Mouse (Mus musculus): ENCODE data around the gene P4ha3. TPM values are rescaled to one million over a fixed set of nuclear protein-coding genes. Genes with fewer than 3 reads are reported as not detected.

Gene P4ha3
- polyA plus RNA-seq, 1 experiment: 1.2 TPM

DNA sequence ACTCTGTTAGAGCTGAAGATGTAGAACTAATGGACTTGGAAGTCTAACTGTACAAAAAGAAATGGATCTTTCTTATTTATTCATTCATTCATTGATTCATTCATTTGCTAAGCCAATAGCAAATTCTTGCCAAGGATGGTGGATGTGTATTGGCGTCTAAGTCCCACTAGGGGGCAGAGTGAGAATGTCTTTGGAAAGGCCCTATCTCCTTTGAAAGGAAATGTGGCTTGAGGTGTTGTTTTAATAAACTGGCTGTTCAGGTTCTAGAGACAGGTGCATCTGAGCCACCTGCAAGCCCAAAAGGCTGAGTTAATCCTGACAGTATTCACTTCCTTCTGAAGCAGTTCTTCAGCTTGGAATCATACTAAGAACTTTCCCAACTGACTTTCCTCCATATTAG is 5.5 kb upstream of the P4ha3 start:
- no peak overlapping the region for H3K4me3 ChIP-seq (ENCODE audit: low read depth, low read length)
- TF ChIP-seq POLR2A (IDR thresholded peaks at IDR 0.05; ENCODE audit: insufficient read depth, low read length) (no peak), EP300 (IDR thresholded peaks at IDR 0.05; ENCODE audit: insufficient read depth, low read depth, low read length) (no peak), CTCF (IDR thresholded peaks at IDR 0.05; ENCODE audit: low read depth, low read length) (no peak)
- no peaks in the 10 kb centered on the region for H3K9me3 ChIP-seq (replicated peaks; ENCODE audit: control insufficient read depth, insufficient read depth, low read length, poor library complexity, severe bottlenecking)
- no peaks in the 10 kb centered on the region for H3K36me3 ChIP-seq (ENCODE audit: control insufficient read depth, insufficient read depth, low read length, poor library complexity, severe bottlenecking)
- H3K27ac ChIP-seq (ENCODE audit: insufficient read depth, low read length): no peak overlapping the region
- H3K9ac ChIP-seq (ENCODE audit: low read depth, poor library complexity, severe bottlenecking): no peak overlapping the region
- H3K4me1 ChIP-seq (ENCODE audit: control insufficient read depth, insufficient read depth, low read length): no peaks in the 10 kb centered on the region
- H3K27me3 ChIP-seq (ENCODE audit: control insufficient read depth, insufficient read depth, low read length, poor library complexity, severe bottlenecking): no peaks in the 10 kb centered on the region

DNA sequence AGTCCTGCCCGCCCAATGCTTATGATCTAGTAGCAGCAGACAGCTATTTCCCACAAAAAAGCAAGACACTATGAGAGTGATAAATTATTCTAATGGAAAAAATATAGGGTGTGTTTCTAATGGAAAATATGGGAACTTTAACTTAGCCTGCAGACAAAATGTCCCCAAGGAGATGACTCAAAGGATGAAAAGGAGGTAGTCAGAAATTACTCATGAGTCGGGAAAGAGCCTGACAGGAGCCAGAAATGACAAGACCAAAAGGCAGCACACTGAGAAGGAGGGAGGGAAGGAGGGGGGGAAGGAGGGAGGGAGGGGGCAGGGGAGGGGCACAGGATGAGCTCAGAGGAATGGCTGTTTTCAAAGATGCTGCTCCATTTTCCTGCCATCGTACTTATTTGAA is 3.7 kb upstream of the P4ha3 start:
- no peaks in the 10 kb centered on the region for H3K4me1 ChIP-seq (ENCODE audit: control insufficient read depth, insufficient read depth, low read length)
- TF ChIP-seq EP300 (IDR thresholded peaks at IDR 0.05; ENCODE audit: insufficient read depth, low read depth, low read length): no peak
- TF ChIP-seq CTCF (IDR thresholded peaks at IDR 0.05; ENCODE audit: low read depth, low read length): no peak
- H3K27me3 ChIP-seq (ENCODE audit: control insufficient read depth, insufficient read depth, low read length, poor library complexity, severe bottlenecking): no peaks in the 10 kb centered on the region
- no peak overlapping the region for H3K4me3 ChIP-seq (ENCODE audit: low read depth, low read length)
- no peaks in the 10 kb centered on the region for H3K36me3 ChIP-seq (ENCODE audit: control insufficient read depth, insufficient read depth, low read length, poor library complexity, severe bottlenecking)
- no peak overlapping the region for H3K9ac ChIP-seq (ENCODE audit: low read depth, poor library complexity, severe bottlenecking)
- H3K9me3 ChIP-seq (replicated peaks; ENCODE audit: control insufficient read depth, insufficient read depth, low read length, poor library complexity, severe bottlenecking): no peaks in the 10 kb centered on the region
- no peak overlapping the region for H3K27ac ChIP-seq (ENCODE audit: insufficient read depth, low read length)

DNA sequence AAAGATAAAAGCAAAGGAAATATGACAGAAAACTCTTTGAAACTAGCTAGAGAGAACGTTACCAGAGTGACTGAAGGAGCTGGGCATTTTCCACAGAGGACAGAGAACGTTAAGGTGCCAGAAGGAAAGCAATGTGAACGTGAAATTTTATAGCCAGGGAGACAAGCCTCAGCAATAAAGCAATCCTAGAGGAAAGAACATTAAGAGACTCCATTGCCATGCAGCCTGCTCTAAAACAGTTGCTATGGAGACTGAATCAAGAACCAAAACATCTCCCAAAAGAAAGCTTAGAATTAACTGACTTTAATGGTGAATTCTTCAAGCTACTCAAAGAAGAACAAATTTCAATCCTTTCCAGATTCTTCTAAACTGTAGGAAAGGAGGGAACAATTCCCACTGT is 2.0 kb upstream of the P4ha3 start:
- no peak overlapping the region for H3K27ac ChIP-seq (ENCODE audit: insufficient read depth, low read length)
- H3K36me3 ChIP-seq (ENCODE audit: control insufficient read depth, insufficient read depth, low read length, poor library complexity, severe bottlenecking): no peaks in the 10 kb centered on the region
- TF ChIP-seq POLR2A (IDR thresholded peaks at IDR 0.05; ENCODE audit: insufficient read depth, low read length) (no peak), CTCF (IDR thresholded peaks at IDR 0.05; ENCODE audit: low read depth, low read length) (no peak), EP300 (IDR thresholded peaks at IDR 0.05; ENCODE audit: insufficient read depth, low read depth, low read length) (no peak)
- no peaks in the 10 kb centered on the region for H3K9me3 ChIP-seq (replicated peaks; ENCODE audit: control insufficient read depth, insufficient read depth, low read length, poor library complexity, severe bottlenecking)
- H3K27me3 ChIP-seq (ENCODE audit: control insufficient read depth, insufficient read depth, low read length, poor library complexity, severe bottlenecking): no peaks in the 10 kb centered on the region
- H3K4me3 ChIP-seq (ENCODE audit: low read depth, low read length): no peak overlapping the region
- no peak overlapping the region for H3K9ac ChIP-seq (ENCODE audit: low read depth, poor library complexity, severe bottlenecking)
- H3K4me1 ChIP-seq (ENCODE audit: control insufficient read depth, insufficient read depth, low read length): no peaks in the 10 kb centered on the region

DNA sequence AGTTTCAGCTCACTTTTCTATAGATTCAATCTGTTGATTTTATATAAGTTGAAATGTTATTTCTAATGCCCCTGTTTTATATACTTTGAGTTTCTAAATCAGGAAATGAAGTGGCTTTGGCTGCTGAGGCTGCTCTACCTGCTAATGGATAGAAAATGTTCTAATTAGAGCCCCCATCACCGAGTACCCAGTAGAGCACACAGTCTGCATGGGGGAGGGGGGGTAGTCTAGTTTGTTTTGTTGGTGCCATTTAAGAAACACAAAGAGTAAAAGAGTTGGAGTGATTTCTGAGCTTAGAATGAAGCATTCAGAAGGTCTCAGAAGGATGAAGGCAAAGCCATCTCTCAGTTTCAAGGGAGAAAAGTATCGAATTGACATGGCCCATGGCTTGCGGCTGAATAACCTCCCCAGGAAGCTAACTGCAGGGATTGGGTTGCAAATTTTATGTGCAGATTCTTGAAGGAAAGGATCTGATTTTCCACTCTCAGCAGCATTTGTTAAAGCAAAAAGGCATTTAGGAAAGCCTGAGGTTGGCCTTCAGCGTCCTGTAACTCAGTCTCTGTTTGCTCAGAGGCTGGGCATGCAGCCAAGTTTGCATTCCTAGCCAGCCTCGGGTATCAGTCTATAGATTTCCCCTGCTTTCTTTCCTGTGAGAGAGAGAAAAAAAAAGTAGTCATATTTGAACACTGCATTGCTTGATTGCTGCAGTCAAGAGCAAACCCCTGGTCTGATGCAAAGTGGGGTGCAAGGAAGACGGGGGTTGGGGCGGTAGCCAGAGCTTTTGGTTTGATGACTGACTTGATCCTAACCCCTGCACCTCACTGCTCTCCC is 2.6 kb downstream of the P4ha3 start:
- Histone ChIP-seq H3K27ac (ENCODE audit: insufficient read depth, low read length) (no peak overlapping the region), H3K9ac (ENCODE audit: low read depth, poor library complexity, severe bottlenecking) (no peak overlapping the region), H3K36me3 (ENCODE audit: control insufficient read depth, insufficient read depth, low read length, poor library complexity, severe bottlenecking) (no peaks in the 10 kb centered on the region), H3K9me3 (replicated peaks; ENCODE audit: control insufficient read depth, insufficient read depth, low read length, poor library complexity, severe bottlenecking) (no peaks in the 10 kb centered on the region), H3K4me3 (ENCODE audit: low read depth, low read length) (no peak overlapping the region), H3K4me1 (ENCODE audit: control insufficient read depth, insufficient read depth, low read length) (no peaks in the 10 kb centered on the region), H3K27me3 (ENCODE audit: control insufficient read depth, insufficient read depth, low read length, poor library complexity, severe bottlenecking) (no peaks in the 10 kb centered on the region)
- TF ChIP-seq CTCF (IDR thresholded peaks at IDR 0.05; ENCODE audit: low read depth, low read length) (no peak), EP300 (IDR thresholded peaks at IDR 0.05; ENCODE audit: insufficient read depth, low read depth, low read length) (no peak), POLR2A (IDR thresholded peaks at IDR 0.05; ENCODE audit: insufficient read depth, low read length) (no peak)

DNA sequence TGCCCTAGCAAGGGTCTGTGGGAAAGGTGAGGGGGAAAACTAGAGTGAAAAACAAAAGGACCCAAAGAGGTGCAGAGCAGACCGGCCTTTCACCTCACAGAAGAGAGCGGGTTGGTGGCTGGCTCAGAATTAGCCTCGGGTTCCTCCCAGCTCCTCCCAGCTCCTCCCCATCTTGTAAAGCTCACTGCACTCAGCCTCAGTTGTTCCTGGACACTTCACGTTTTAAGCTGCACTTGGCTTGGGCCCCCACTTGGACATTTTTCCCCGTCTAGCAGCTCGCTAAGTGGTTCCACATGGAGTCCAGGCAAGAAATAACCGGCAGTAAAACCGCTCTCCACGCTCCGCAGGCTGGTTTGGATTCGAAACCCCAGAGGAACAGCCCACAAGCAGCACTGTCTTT is 3.3 kb downstream of the P4ha3 start:
- no peaks in the 10 kb centered on the region for H3K27me3 ChIP-seq (ENCODE audit: control insufficient read depth, insufficient read depth, low read length, poor library complexity, severe bottlenecking)

DNA sequence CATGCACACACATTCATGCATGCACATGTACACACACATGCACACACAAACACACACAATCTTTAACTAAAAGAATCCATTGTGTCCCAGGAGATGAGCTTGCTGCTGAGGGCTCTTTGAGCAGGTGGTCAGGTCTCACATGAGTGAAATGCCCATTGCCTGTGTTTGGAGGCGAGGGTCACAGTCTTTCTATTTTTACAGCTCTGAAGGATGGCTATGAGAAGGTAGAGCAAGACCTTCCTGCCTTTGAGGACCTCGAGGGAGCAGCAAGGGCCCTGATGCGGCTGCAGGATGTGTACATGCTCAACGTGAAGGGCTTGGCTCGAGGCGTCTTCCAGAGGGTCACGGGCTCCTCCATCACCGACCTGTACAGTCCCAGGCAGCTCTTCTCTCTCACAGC is 8.2 kb downstream of the P4ha3 start:
- H3K36me3 ChIP-seq (ENCODE audit: control insufficient read depth, insufficient read depth, low read length, poor library complexity, severe bottlenecking): no peaks in the 10 kb centered on the region
- no peak overlapping the region for H3K9ac ChIP-seq (ENCODE audit: low read depth, poor library complexity, severe bottlenecking)
- H3K27me3 ChIP-seq (ENCODE audit: control insufficient read depth, insufficient read depth, low read length, poor library complexity, severe bottlenecking): no peaks in the 10 kb centered on the region
- H3K27ac ChIP-seq (ENCODE audit: insufficient read depth, low read length): no peak overlapping the region
- TF ChIP-seq CTCF (IDR thresholded peaks at IDR 0.05; ENCODE audit: low read depth, low read length) (no peak), POLR2A (IDR thresholded peaks at IDR 0.05; ENCODE audit: insufficient read depth, low read length) (no peak), EP300 (IDR thresholded peaks at IDR 0.05; ENCODE audit: insufficient read depth, low read depth, low read length) (no peak)
- H3K4me3 ChIP-seq (ENCODE audit: low read depth, low read length): no peak overlapping the region
- no peaks in the 10 kb centered on the region for H3K9me3 ChIP-seq (replicated peaks; ENCODE audit: control insufficient read depth, insufficient read depth, low read length, poor library complexity, severe bottlenecking)
- H3K4me1 ChIP-seq (ENCODE audit: control insufficient read depth, insufficient read depth, low read length): no peaks in the 10 kb centered on the region

More for the DNA sequence above, 3.3 kb downstream of the P4ha3 start:
- no peaks in the 10 kb centered on the region for H3K36me3 ChIP-seq (ENCODE audit: control insufficient read depth, insufficient read depth, low read length, poor library complexity, severe bottlenecking)
- peak overlapping the region; percentile 7; the same call in 1 of the 2 replicates for H3K4me3 ChIP-seq (ENCODE audit: low read depth, low read length)
- no peak overlapping the region for H3K27ac ChIP-seq (ENCODE audit: insufficient read depth, low read length)
- TF ChIP-seq CTCF (IDR thresholded peaks at IDR 0.05; ENCODE audit: low read depth, low read length) (no peak), EP300 (IDR thresholded peaks at IDR 0.05; ENCODE audit: insufficient read depth, low read depth, low read length) (no peak), POLR2A (IDR thresholded peaks at IDR 0.05; ENCODE audit: insufficient read depth, low read length) (no peak)
- H3K9ac ChIP-seq (ENCODE audit: low read depth, poor library complexity, severe bottlenecking): no peak overlapping the region
- no peaks in the 10 kb centered on the region for H3K9me3 ChIP-seq (replicated peaks; ENCODE audit: control insufficient read depth, insufficient read depth, low read length, poor library complexity, severe bottlenecking)
- H3K4me1 ChIP-seq (ENCODE audit: control insufficient read depth, insufficient read depth, low read length): no peaks in the 10 kb centered on the region

All from ES-Bruce4 (cell line).